Mouse (Mus musculus) limb, embryonic 12.5 days (tissue): ENCODE results near the gene Spin2-ps6. TPM values are rescaled to one million over a fixed set of nuclear protein-coding genes. Genes with fewer than 3 reads are reported as not detected.
"Not testable (repeated sequence)": the region's sequence is repeated elsewhere in the genome, so short reads cannot be mapped to it uniquely, and the experiment has no call there.

Source experiments
- ATAC-seq: fragments of 200-750 bp; cut with Nextera tagmentation; 2 replicates; pipeline ENCODE4 v1.8.0; 2017; ENCODE audit warnings: low read depth, moderate TSS enrichment; ENCODE audit not compliant: insufficient number of reproducible peaks, insufficient read depth, low FRiP score, low TSS enrichment
- H3K27ac ChIP-seq: fragments of 300-500 bp; sonication (generic); 2 replicates; pipeline ENCODE4 v1.5.1; 2016; ENCODE audit warnings: mild to moderate bottlenecking, moderate library complexity
- H3K27me3 ChIP-seq: fragments of 300-500 bp; sonication (generic); 2 replicates; pipeline ENCODE4 v1.6.1; 2016; ENCODE audit warnings: mild to moderate bottlenecking, moderate library complexity
- H3K36me3 ChIP-seq: fragments of 300-500 bp; sonication (generic); 2 replicates; pipeline ENCODE4 v1.6.1; 2016; ENCODE audit warnings: mild to moderate bottlenecking, moderate library complexity
- H3K4me1 ChIP-seq: fragments of 300-500 bp; sonication (generic); replicated peaks from 2 replicates; pipeline ENCODE4 v1.6.1; 2016
- H3K4me2 ChIP-seq: fragments of 300-500 bp; sonication (generic); 2 replicates; pipeline ENCODE4 v1.6.1; 2016; ENCODE audit warnings: mild to moderate bottlenecking, moderate library complexity
- H3K4me3 ChIP-seq: fragments of 300-500 bp; sonication (generic); replicated peaks from 2 replicates; pipeline ENCODE4 v1.5.1; 2016; ENCODE audit warnings: mild to moderate bottlenecking
- H3K9ac ChIP-seq: fragments of 300-500 bp; sonication (generic); replicated peaks from 2 replicates; pipeline ENCODE4 v1.6.1; 2016; ENCODE audit warnings: mild to moderate bottlenecking, moderate library complexity
- H3K9me3 ChIP-seq: fragments of 300-500 bp; sonication (generic); 2 replicates; pipeline ENCODE4 v1.6.1; 2016; ENCODE audit warnings: mild to moderate bottlenecking, moderate library complexity
- WGBS: fragments of 180-500 bp; shearing (Covaris S2); methylation state at CpG from one replicate; pipeline ENCODE4 v1.1.7; 2016; 5-methylcytosine and 5-hydroxymethylcytosine counted together
- polyA plus RNA-seq: library from polyadenylated mRNA; unstranded; fragments of >200 nt; fragmentation: Nextera tagmentation; extraction: Ambion mirVana; gene quantifications from 2 replicates; pipeline ENCODE4 v1.2.1, GENCODE M21; 2016

Gene Spin2-ps6
- not detected in 2 replicates for polyA plus RNA-seq

DNA sequence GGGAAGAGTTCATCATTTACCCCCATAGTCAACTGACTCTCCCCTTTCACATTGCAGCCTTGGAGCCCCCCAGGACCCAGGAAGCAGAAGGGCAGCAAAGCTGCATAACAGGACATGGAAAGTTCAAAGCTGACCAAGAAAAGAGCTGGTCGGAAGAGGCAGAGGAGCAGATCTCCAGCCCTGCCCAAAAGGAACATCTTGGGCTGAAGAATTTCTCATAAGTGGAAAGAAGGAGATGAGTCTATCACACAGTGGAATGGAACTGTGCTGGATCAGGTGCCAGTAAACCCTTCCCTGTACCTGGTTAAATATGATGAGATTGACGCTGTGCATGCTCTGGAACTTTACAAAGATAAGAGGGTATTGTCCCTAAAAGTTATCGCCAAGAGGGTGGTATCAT is at the start of gene Spin2-ps6:
Gene Spin2-ps6 (plus strand): TSS at position 301 of the 400 bp plus-strand sequence.
- not testable (repeated sequence) for H3K9ac ChIP-seq, H3K4me2 ChIP-seq, ATAC-seq, H3K4me3 ChIP-seq, H3K27me3 ChIP-seq, H3K9me3 ChIP-seq, H3K27ac ChIP-seq, H3K4me1 ChIP-seq, H3K36me3 ChIP-seq
- 94% methylated on average over 2 of the region's 3 CpGs for WGBS

Other genes starting within 250 kb of the Spin2-ps6 start
- not detected in 2 replicates for gene Btbd35f12, start 78.5 kb downstream of the Spin2-ps6 start, polyA plus RNA-seq